Mouse (Mus musculus) naive thymus-derived CD4-positive, alpha-beta T cell, adult 2 months (primary cell): ENCODE measurements around the gene A1bg.

Experiments used
- DNase-seq: peaks from one replicate; pipeline ENCODE4 v3.0.0-alpha.2; 2011; ENCODE audit warnings: low read depth

A1bg gene

DNA sequence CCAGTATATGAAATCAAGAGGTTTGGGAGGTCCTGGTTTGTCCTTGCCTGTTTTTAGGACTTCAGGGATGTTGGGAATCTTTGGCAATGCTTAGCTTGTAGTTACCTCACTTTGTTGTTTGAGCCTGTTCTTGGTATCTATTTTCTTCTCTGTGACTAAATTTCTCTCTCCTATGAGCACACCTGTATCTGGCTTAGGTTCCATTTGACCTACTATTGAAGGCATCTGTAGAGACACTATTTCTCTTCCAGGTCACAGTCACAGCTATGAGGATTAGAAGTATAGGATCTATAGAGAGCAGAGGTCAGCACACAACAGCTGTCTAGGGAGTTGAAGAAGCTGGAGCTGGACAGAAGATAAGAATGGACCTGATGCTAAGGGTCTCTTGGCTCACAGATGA is at the start of gene A1bg:
Gene A1bg (minus strand): TSS at position 101 of the 400 bp plus-strand sequence.
- DNase-seq: no peak

DNA sequence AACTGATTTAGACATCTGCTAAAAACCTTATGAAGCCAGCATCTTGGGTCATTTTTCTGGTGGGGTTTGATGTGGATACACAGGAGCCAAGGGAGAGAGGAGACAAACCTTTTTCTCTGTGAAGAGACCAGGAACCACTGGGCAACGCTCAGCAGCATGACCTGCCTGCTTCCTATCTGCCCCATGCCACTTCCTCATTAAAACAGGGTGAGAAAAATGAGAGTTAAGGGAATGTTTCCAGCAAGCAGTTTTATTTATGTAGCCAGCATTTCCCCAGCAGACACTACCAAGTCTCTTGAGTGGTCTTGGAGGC is 45.7 kb upstream of the A1bg start:
- DNase-seq: no peak

DNA sequence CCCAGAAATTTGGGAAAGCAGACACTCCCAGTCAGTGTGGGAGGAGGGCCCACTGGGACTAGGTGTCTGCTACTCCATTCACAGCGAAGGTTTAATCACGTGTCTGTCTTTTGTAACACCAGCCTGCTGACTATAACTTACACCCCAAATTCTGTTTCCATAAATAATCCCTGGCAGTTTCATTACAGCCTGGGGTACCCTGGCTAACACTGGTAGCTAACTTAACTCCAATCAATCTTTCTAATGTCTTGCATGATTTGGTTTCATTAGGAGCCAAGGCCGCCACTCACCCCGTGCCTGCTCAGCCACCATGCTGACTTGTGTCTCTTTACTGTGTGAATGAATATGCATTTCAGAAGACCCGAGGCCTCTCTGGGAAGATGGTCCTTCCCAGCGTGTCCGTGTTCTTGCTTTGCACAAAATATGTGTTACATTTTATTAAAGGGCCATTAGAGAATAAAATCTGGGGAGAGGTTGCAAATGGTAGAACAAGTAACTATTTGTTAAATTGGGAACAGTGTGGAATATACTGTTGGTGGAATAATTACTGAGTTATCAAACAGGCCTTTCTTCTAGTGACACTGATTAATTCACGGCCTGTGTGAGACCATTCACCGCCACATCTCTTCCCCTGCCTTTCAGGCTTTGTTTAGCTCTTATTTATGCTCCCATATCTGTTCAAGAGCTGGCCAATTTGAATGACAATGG is 45.2 kb upstream of the A1bg start:
- DNase-seq: no peak

DNA sequence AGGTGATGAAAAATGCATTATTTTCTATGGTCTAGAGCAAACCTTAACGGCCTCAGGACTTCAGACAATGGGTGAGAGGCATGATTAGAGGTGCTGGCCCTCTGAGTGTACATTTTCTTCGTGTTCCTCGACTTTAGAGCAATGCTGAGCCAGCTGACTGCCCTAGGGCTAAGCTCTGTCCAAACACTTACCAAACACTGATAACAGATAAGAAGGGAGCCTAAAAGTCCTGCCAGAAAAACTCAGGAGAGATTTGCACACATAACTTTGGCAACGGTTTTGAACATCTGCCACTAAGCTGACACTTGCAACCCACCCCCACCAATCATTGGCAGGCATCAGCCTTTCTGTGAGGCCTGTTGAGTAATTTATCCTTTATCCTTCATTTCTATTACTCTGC is 2.9 kb upstream of the A1bg start:
- DNase-seq: no peak

DNA sequence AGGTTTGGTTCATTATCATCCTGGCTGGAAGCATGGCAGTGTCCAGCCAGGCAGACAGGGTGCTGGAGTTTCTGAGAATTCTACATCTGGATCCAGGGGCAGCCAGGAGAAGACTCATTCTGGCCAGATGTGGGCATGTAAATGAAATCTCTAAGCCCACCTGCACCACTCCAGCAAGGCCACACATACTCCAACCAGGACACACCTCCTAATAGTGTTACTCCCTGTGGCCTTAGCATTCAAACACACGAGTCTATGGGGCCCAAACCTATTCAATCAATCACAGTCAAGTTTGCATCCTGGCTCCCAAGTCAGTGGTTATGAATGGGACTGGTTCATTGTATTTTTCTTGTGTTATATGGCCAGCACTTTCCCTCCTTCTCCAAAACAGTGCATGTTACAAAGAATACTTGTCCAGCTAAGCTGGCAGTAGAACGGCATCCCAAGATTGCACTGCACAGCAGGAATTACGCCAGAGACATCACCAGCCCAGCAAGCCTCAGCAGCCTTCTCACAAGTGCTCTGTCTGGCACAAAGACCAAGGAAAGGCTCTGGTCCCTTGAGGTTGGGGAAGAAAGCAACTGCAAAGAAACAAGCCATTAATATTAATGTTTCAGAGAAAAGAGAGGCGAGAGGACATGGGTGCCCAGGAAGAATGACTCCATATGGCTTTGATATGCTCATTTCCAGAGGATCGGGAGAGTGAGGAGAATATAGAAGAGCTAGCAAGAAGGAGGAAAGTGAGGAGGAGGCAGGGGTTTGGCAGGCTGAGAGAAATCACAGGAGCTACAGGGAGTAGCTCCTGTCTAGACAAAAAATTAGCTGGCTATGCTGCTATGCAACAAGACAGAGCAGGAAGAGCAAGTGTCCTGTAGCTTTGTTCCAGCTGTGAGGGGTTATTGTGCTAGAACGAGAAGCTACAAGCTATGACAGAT is 18.8 kb downstream of the A1bg start:
- DNase-seq: no peak

DNA sequence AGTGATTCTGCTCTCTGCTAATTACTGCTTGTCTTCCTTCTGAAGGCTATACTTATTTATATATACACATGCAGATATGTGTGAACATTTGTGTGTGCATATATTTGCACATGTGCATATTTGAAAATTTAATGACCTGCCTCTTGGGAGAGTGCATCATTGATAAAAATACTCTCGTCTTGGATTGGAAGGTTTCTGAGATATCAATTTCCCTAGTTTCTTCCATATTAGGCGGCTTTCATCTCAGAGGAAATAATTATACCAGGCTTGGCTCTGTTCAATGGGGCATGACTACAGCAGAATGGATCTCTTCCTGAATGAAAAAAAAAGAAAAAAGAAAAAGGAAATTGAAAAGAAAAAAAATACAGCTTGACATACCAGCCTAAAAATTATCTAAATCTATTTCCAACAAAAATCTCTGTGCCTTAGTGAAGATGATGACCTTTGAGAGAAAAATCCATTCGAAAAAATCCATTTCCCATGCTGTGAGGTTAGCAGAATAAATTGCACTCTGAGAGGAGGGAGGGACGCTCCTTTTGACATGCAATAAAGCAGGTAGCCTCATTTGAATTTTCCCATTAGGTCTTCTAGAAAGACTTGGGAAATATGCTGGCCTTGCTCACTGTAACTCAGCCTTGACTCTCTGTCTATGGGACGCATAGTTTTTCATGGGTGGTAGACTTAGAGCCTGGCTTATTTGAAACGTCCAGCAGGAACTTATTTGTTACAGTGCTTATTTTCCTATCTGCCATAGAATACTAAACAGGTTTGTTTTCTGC is 24.4 kb downstream of the A1bg start:
- no peak for DNase-seq

DNA sequence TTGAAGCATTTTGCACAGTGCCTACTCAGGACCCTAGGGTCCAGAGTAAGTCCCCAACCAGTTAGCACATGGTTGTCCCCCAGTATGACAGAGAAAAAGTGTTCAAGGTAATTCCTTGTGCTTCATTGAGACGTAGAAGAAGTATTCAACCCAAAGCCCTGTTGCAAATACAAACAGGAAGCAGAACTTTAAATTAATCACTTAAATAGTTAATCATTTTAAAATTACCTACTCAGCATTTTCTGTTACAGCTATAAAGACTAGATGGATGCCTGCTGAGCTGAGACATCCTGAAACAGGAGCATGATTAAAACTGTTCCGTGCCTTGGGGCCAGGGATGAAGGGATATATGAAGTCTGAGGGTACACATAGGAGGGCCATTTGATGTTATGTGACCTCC is 26.8 kb downstream of the A1bg start:
- no peak for DNase-seq

DNA sequence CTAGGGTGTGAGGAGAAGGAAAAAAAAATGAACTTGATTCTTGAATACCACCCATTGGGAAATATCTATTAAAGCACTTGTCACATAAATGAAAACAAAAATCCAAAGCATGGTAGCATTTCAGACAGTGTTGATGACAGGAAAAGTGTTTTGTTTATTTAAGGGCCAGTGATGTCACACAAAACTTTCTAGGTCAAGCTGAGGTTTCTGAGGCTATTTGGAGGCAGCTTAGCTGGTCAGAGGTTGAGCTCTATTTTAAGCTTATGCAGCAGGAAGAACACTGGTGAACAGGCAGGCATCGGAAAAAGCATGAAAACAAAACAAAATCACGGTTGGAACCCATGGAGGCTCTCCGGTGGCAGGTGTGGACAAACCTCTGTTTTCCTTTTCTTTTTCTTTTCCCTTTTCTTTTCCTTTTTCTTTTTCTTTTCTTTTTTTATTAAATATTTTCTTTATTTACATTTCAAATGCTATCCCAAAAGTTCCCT is 29.8 kb downstream of the A1bg start:
- DNase-seq: no peak

DNA sequence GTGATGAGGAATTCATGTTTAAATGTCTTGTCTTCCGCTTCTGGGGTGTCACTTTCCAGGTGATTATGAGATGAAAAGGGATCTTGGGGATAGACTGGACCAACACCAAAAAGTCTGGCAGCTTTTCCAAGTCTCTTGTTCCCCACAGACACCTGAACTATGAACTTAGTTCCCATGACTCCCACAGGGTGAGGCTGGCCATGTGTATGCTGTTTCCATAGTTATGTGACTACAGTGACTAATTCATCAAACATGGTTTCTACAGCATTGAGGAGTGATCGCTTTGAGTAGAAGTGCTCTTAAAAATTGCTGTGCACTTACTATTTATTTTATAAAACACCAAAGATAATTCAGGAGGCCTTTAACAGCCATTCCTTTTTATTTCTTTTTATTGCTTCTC is 34.1 kb downstream of the A1bg start:
- DNase-seq: no peak

DNA sequence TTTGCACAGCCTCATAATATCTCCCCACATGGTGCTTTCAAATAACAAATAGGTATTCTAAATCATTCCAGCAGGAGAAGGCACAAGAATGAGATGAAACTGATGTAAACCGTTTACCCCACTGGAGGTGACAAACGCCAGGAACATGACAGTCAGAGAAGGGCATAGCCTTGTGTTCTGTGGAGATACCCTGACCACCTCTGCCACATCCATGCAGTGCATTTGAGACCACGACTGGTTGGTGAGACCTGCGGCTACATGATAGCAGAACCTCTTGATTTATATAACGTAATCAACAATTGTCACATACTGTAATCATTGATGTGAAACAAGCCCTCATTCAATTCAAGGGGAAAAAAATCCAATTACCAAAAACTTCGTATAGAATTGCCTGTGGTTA is 47.1 kb downstream of the A1bg start:
- no peak for DNase-seq

DNA sequence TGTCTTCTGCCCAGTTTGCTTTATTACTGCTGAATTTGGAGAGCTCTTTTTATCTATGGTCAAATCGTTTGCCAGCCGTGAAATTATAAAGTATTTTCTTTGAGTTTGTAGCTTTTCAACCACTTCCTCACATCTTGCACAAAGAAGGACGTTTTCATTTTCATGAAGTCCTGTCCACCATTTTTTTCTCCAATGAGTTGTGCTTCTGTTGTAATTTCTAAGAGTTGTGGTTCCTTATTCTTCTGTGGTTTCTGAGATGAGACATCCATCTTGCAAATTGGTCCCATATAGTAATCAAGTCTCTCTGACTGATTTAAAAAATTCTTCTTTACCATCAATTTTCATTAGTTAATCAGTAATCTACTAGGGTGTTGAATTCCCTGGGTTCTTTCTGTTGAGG is 60.4 kb downstream of the A1bg start:
- no peak for DNase-seq

DNA sequence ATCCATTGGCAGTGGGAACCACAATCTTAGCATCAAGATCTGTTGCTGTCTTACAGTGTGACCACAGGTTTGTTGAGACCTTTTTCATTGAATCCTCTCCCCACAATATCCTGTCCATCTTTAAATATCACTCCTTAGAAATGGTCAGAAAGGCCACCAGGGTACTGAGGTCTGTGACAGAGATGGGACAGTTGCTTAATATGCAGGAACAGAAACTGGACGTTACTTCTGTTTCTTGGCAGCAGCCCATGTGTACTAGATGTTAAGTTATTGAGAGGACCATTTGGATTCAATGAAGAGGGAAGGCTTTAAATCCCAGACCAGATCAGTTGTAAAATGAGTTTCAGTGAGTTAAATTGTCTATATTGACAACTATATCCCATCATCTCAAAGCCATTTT is 67.7 kb downstream of the A1bg start:
- no peak for DNase-seq

DNA sequence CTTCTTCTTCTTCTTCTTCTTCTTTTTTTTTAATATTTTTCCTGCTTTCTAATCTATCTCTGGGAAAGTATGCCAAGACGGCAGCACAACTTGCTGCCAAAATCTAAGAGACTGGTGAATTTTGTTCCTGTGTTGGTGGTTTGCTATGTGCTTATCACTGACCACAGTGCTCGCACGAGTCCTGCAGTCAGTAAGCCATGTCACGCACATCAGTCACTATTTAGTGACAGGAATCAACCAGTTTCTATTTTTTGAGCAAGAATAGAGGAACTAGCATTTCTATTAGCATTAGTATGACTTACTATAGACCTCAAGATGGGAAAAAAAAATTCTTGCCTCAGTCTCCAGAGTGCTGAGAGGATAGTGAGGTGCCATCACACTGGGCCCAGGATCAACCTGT is 68.7 kb downstream of the A1bg start:
- no peak for DNase-seq

DNA sequence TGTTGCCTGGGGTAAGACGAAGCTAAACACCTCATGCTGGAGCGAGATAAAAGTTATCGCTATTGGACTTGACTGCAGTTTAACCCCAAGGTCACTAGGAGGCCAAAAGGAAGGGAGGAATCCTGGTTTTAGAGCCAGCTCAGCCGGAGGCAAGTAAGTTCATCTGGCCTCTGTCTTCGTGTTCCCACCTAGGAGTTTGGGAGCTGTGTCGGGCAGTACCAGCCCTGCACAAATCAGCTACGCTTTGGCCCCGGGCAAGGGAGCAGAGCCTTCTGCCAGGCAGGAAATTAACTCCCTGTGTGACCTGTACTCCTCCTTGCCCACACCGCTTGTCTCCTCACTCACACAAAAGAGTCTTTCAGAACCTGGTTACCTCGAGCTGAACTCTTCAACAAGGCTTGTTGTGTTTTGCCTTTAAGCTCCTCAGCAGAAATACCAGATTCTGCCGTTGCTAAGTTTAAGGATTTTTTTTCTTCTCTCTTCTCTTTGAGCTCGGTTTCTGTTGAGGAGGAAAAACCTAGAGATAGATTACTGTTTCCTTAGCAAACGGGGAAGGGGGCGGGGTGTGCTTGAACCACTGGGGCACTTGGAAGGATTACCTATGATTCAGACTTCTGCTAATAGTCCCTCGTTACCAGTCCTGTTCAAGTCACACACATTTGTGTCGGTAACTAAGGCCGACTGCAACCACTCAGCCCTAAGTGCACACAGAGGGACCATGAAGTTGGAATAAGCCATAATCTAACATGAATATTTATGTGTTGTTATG is 69.4 kb downstream of the A1bg start, which contains the start of gene Fam84b:
Gene Fam84b (minus strand): TSS at position 548 of the 769 bp plus-strand sequence.
- no peak for DNase-seq

DNA sequence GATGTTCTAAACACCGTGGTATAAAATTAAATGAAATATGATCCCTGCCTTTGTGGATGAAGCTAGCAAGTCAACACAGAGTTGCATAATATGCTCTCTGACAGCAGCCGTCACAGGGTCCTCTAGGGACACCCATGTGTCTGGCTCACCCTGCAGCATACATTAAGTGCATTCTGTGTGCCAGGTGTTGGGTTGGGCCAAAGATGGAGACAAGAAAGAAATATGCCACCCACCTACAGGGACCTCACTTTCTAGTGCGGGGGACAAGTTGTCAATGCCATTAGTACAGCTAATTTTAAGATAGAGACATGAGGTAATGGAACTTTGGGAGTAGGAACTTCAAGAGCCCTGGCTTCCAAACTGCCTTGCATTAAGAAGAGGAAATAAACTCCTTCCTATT is 74.2 kb downstream of the A1bg start:
- DNase-seq: no peak
